Mouse (Mus musculus): ENCODE measurements around the gene Rab27a. TPM values are rescaled to one million over a fixed set of nuclear protein-coding genes. Genes with fewer than 3 reads are reported as not detected.

Rab27a gene
- 2.9 and 4.3 TPM in 2 replicates for polyA plus RNA-seq (2016; fragmentation: Nextera tagmentation; extraction: Ambion mirVana)

- no peaks in the 10 kb centered on the region for H3K36me3 ChIP-seq
- peak; percentile 44 for ATAC-seq (ENCODE audit: low FRiP score)
- H3K27ac ChIP-seq, result no peak within 1 kb of the TSS
- H3K4me2 ChIP-seq (replicated peaks), result peak within 1 kb of the TSS; percentile 94
- peaks cover 23% of the 10 kb centered on the region for H3K4me1 ChIP-seq
- H3K9ac ChIP-seq, result peak within 1 kb of the TSS; percentile 67
- no peaks in the 10 kb centered on the region for H3K9me3 ChIP-seq (replicated peaks)
- peak within 1 kb of the TSS; percentile 47 for H3K4me3 ChIP-seq
- peaks cover 2% of the 10 kb centered on the region for H3K27me3 ChIP-seq
- 1% methylated on average over 41 of the region's 41 CpGs for WGBS
Measured at GRCm38 (mm10) chr9:73044146-73045079, at the start of gene Rab27a. Rab27a (plus strand) TSS chr9:73044854.

DNA sequence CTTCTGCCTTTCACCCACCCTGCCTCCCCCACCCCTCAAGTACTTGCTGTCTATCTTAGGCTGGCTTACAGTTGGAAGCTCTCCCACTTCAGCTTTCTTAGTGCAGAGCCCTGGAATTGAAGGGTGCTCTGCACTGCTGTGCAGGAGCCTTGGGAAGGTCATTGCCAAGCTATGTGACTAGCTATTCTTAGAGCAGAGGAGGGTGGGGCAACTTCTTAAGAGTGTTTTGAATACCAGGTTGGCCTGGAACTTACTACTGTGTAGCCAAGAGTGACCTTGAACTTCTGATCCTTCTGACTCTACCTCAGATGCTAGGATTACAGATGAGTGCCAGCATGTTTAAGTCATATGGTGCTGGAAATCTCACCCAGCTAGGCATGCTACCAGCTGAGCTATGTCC, 48.5 kb upstream of the Rab27a start:
- H3K9me3 ChIP-seq (replicated peaks), result no peaks in the 10 kb centered on the region
- H3K27ac ChIP-seq, result no peak overlapping the region
- H3K4me1 ChIP-seq, result no peaks in the 10 kb centered on the region
- H3K9ac ChIP-seq, result no peak overlapping the region
- no peak for ATAC-seq (ENCODE audit: low FRiP score)
- H3K27me3 ChIP-seq, result no peaks in the 10 kb centered on the region
- no peak overlapping the region for H3K4me3 ChIP-seq
- no peak overlapping the region for H3K4me2 ChIP-seq (replicated peaks)
- 0 out of 2 replicates have a peak, but pooled peaks cover 3% of the 10 kb centered on the region for H3K36me3 ChIP-seq

DNA sequence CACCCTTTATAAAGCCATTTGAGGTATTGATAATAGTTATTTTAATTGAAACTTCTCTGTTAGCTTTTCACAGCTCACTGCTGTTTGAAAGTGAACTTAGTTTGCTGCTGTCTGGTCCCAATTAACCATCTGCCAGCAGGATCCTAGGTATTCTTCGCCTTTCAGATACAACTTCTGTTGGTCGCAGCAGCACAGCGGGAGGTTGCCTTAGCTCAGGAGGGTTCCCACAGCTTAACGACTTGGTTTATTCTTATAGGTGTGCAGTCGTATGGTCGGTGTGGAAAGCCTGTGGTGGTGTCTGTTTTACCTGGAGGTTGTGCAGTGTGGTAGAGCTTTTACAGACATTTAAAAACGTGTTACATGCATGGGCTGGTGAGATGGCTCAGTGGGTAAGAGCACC, 47.8 kb upstream of the Rab27a start:
- Histone ChIP-seq H3K4me2 (replicated peaks) (no peak overlapping the region), H3K27ac (no peak overlapping the region), H3K36me3 (0 out of 2 replicates have a peak, but pooled peaks cover 3% of the 10 kb centered on the region), H3K27me3 (no peaks in the 10 kb centered on the region), H3K4me3 (no peak overlapping the region), H3K4me1 (no peaks in the 10 kb centered on the region), H3K9me3 (replicated peaks) (no peaks in the 10 kb centered on the region), H3K9ac (no peak overlapping the region)
- WGBS, result 55% methylated on average over 7 of the region's 7 CpGs
- ATAC-seq (ENCODE audit: low FRiP score), result no peak

DNA sequence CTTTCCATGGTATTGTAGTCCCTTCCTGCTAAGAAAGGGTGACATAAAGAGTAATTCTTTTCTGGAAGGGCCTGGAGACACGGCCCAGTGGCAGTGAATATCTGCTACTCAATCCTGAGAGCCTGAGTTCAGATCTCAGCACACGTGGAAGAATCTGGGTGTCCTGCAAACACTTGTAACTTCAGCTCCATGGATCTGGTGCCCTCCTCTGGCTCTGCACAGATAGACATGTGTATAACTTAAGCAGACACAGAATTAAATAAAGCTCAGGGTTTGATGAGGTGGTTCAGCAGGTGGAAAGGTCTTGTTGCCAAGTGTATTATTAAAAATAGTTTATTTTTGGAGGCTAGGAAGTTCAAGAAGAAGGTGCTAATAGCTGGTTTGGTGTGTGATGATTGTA, 44.2 kb upstream of the Rab27a start:
- H3K9ac ChIP-seq, result no peak overlapping the region
- WGBS, result 81% methylated on average over 2 of the region's 2 CpGs

DNA sequence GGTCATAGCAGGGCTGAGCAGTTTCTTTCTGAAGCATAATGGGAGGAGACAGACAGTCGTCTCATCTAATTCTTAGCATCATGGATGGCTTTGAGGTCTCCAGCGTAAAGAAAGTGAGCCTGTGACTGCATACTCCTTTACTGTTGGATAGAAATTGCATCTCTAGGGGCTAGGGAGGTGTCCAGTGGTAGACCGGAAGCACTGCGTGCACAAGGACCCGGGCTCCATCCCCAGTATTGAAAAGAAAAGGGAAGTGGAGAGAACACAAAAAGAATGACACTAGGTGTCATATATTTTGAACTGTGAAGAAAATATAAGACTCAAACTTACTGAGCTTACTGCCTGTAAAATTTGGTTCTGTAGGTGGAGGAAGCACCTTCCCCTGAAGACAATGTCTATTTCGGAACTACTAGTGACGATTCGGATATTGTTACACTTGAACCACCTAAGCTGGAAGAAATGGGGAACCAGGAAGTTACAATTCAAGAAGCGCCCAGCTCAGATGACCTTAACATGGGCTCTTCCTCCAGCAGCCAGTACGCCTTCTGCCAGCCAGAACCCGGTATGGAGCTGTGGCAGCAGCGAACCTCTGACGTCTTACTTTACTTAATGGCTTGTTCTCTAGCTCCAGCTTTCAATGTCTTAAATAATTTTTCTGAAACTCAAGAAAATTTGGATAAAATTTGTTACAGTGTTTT, 43.2 kb upstream of the Rab27a start:
- H3K4me2 ChIP-seq (replicated peaks), result no peak overlapping the region
- H3K9me3 ChIP-seq (replicated peaks), result no peaks in the 10 kb centered on the region
- no peak for ATAC-seq (ENCODE audit: low FRiP score)
- H3K4me3 ChIP-seq, result no peak overlapping the region
- no peak overlapping the region for H3K27ac ChIP-seq
- H3K36me3 ChIP-seq, result peaks cover 25% of the 10 kb centered on the region
- no peaks in the 10 kb centered on the region for H3K4me1 ChIP-seq
- WGBS, result 91% methylated on average over 13 of the region's 13 CpGs
- H3K27me3 ChIP-seq, result no peaks in the 10 kb centered on the region
- no peak overlapping the region for H3K9ac ChIP-seq

More for the DNA sequence above, 44.2 kb upstream of the Rab27a start:
- peaks cover 16% of the 10 kb centered on the region; the same call in 1 of the 2 replicates for H3K36me3 ChIP-seq
- no peak for ATAC-seq (ENCODE audit: low FRiP score)
- no peak overlapping the region for H3K4me3 ChIP-seq
- no peaks in the 10 kb centered on the region for H3K27me3 ChIP-seq
- no peak overlapping the region for H3K27ac ChIP-seq
- H3K4me1 ChIP-seq, result no peaks in the 10 kb centered on the region
- no peak overlapping the region for H3K4me2 ChIP-seq (replicated peaks)
- H3K9me3 ChIP-seq (replicated peaks), result no peaks in the 10 kb centered on the region

- Histone ChIP-seq H3K27ac (no peak overlapping the region), H3K4me3 (no peak overlapping the region), H3K4me1 (no peaks in the 10 kb centered on the region), H3K9me3 (replicated peaks) (no peaks in the 10 kb centered on the region), H3K36me3 (peaks cover 28% of the 10 kb centered on the region), H3K9ac (no peak overlapping the region), H3K4me2 (replicated peaks) (no peak overlapping the region), H3K27me3 (no peaks in the 10 kb centered on the region)
- no peak for ATAC-seq (ENCODE audit: low FRiP score)
- 69% methylated on average over 3 of the region's 3 CpGs for WGBS
Measured at GRCm38 (mm10) chr9:73002177-73002576, 42.5 kb upstream of the Rab27a start.

GRCm38 (mm10) chr9:73004076-73004475, 40.6 kb upstream of the Rab27a start:
- no peak overlapping the region for H3K9ac ChIP-seq
- WGBS, result 86% methylated on average over 8 of the region's 8 CpGs
- no peaks in the 10 kb centered on the region for H3K4me1 ChIP-seq
- H3K4me2 ChIP-seq (replicated peaks), result no peak overlapping the region
- H3K36me3 ChIP-seq, result peaks cover 31% of the 10 kb centered on the region
- ATAC-seq (ENCODE audit: low FRiP score), result no peak
- no peaks in the 10 kb centered on the region for H3K27me3 ChIP-seq
- no peaks in the 10 kb centered on the region for H3K9me3 ChIP-seq (replicated peaks)
- H3K27ac ChIP-seq, result no peak overlapping the region
- H3K4me3 ChIP-seq, result no peak overlapping the region

DNA sequence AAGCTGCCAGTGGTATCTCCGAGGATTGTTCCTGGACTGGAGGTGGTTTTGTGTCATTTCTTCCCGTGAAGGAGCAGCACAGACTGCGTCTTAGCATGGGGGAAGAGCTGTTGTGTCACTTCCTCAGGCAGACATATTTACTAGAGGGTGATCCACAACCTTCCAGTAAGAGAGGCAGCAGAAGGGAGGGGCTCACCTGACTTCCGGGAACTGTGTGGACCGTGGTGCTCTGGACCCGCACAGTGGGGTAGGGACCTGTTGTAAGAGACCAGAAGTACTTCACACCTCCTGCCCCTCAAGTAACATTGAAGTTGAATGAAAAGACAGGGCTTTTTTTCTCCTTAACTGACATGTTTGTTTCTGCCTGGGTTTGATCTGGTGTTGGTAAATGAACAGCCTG, 39.5 kb upstream of the Rab27a start:
- no peaks in the 10 kb centered on the region for H3K9me3 ChIP-seq (replicated peaks)
- WGBS, result 86% methylated on average over 6 of the region's 6 CpGs
- H3K27ac ChIP-seq, result no peak overlapping the region
- no peaks in the 10 kb centered on the region for H3K27me3 ChIP-seq
- ATAC-seq (ENCODE audit: low FRiP score), result no peak
- no peak overlapping the region for H3K4me2 ChIP-seq (replicated peaks)
- no peak overlapping the region for H3K4me3 ChIP-seq
- peaks cover 37% of the 10 kb centered on the region for H3K36me3 ChIP-seq
- no peak overlapping the region for H3K9ac ChIP-seq
- H3K4me1 ChIP-seq, result no peaks in the 10 kb centered on the region

- no peak for ATAC-seq (ENCODE audit: low FRiP score)
- H3K36me3 ChIP-seq, result peaks cover 42% of the 10 kb centered on the region
- H3K4me1 ChIP-seq, result no peaks in the 10 kb centered on the region
- no peak overlapping the region for H3K27ac ChIP-seq
- H3K9me3 ChIP-seq (replicated peaks), result no peaks in the 10 kb centered on the region
- H3K4me3 ChIP-seq, result no peak overlapping the region
- no peak overlapping the region for H3K9ac ChIP-seq
- no peak overlapping the region for H3K4me2 ChIP-seq (replicated peaks)
- WGBS, result 100% methylated on average over 3 of the region's 3 CpGs
- H3K27me3 ChIP-seq, result no peaks in the 10 kb centered on the region
Measured at GRCm38 (mm10) chr9:73006175-73006574, 38.5 kb upstream of the Rab27a start.

- Histone ChIP-seq H3K4me3 (no peak overlapping the region), H3K9me3 (replicated peaks) (no peaks in the 10 kb centered on the region), H3K27ac (no peak overlapping the region), H3K9ac (no peak overlapping the region), H3K27me3 (no peaks in the 10 kb centered on the region), H3K4me2 (replicated peaks) (no peak overlapping the region), H3K36me3 (peaks cover 52% of the 10 kb centered on the region), H3K4me1 (no peaks in the 10 kb centered on the region)
- ATAC-seq (ENCODE audit: low FRiP score), result no peak
- WGBS, result 74% methylated on average over 3 of the region's 3 CpGs
Measured at GRCm38 (mm10) chr9:73008384-73008783, 36.3 kb upstream of the Rab27a start.

- H3K9ac ChIP-seq, result no peak overlapping the region
- no peaks in the 10 kb centered on the region for H3K4me1 ChIP-seq
- no peaks in the 10 kb centered on the region for H3K9me3 ChIP-seq (replicated peaks)
- peaks cover 72% of the 10 kb centered on the region for H3K36me3 ChIP-seq
- WGBS, result 89% methylated on average over 4 of the region's 4 CpGs
- no peak overlapping the region for H3K4me2 ChIP-seq (replicated peaks)
- no peaks in the 10 kb centered on the region for H3K27me3 ChIP-seq
- no peak overlapping the region for H3K27ac ChIP-seq
- ATAC-seq (ENCODE audit: low FRiP score), result no peak
- H3K4me3 ChIP-seq, result no peak overlapping the region
Measured at GRCm38 (mm10) chr9:73012629-73013028, 32.0 kb upstream of the Rab27a start.

- H3K27me3 ChIP-seq, result no peaks in the 10 kb centered on the region
- H3K4me1 ChIP-seq, result no peaks in the 10 kb centered on the region
- H3K4me3 ChIP-seq, result no peak overlapping the region
- H3K9me3 ChIP-seq (replicated peaks), result no peaks in the 10 kb centered on the region
- H3K4me2 ChIP-seq (replicated peaks), result no peak overlapping the region
- WGBS, result 92% methylated on average over 13 of the region's 13 CpGs
- ATAC-seq (ENCODE audit: low FRiP score), result no peak
- H3K9ac ChIP-seq, result no peak overlapping the region
- no peak overlapping the region for H3K27ac ChIP-seq
- peaks cover 83% of the 10 kb centered on the region for H3K36me3 ChIP-seq
Measured at GRCm38 (mm10) chr9:73014724-73015123, 29.9 kb upstream of the Rab27a start.
